Mouse (Mus musculus) midbrain, postnatal 0 days (tissue): ENCODE measurements around the gene Rpl18a. TPM values are rescaled to one million over a fixed set of nuclear protein-coding genes. Genes with fewer than 3 reads are reported as not detected.

Experiments used
- ATAC-seq: fragments of 200-750 bp; cut with Nextera tagmentation; 2 replicates; pipeline ENCODE4 v1.8.0; 2017; ENCODE audit warnings: moderate number of reproducible peaks, mild to moderate bottlenecking, moderate TSS enrichment, moderate library complexity; ENCODE audit not compliant: low FRiP score
- DNase-seq: peaks from one replicate; pipeline ENCODE4 v3.0.0-alpha.2; 2015; ENCODE audit warnings: low spot score
- H3K27ac ChIP-seq: fragments of 300-500 bp; sonication (generic); 2 replicates; pipeline ENCODE4 v1.5.1; 2014; ENCODE audit warnings: low read depth, mild to moderate bottlenecking, low read length, mixed read lengths
- H3K27me3 ChIP-seq: fragments of 300-500 bp; sonication (generic); 2 replicates; pipeline ENCODE4 v1.6.1; 2014; ENCODE audit warnings: low read length, control low read depth, mixed read lengths; ENCODE audit not compliant: insufficient read depth
- H3K36me3 ChIP-seq: fragments of 300-500 bp; sonication (generic); 2 replicates; pipeline ENCODE4 v1.6.1; 2014; ENCODE audit warnings: low read length, control low read depth, mixed read lengths; ENCODE audit not compliant: insufficient read depth
- H3K4me1 ChIP-seq: fragments of 300-500 bp; sonication (generic); 2 replicates; pipeline ENCODE4 v1.6.1; 2014; ENCODE audit warnings: mild to moderate bottlenecking, control low read depth, antibody characterized with exemption, low read length, mixed read lengths; ENCODE audit not compliant: insufficient read depth
- H3K4me2 ChIP-seq: fragments of 300-500 bp; sonication (generic); 2 replicates; pipeline ENCODE4 v1.6.1; 2014; ENCODE audit warnings: low read depth, mild to moderate bottlenecking, low read length, mixed read lengths; ENCODE audit not compliant: poor library complexity, severe bottlenecking
- H3K4me3 ChIP-seq: fragments of 300-500 bp; sonication (generic); 2 replicates; pipeline ENCODE4 v1.5.1; 2014; ENCODE audit warnings: low read depth, mild to moderate bottlenecking, low read length, moderate library complexity
- H3K9ac ChIP-seq: fragments of 300-500 bp; sonication (generic); replicated peaks from 2 replicates; pipeline ENCODE4 v1.6.1; 2014; ENCODE audit warnings: mild to moderate bottlenecking, low read length, moderate library complexity, mixed read lengths; ENCODE audit not compliant: poor library complexity, severe bottlenecking
- H3K9me3 ChIP-seq: fragments of 300-500 bp; sonication (generic); 2 replicates; pipeline ENCODE4 v1.6.1; 2016; ENCODE audit warnings: low read length, control low read depth
- CTCF ChIP-seq: IDR thresholded peaks from 2 replicates; pipeline ENCODE4 v1.5.1; 2016; ENCODE audit warnings: antibody characterized with exemption, mild to moderate bottlenecking
- WGBS: fragments of 180-500 bp; shearing (Covaris S2); extraction: QIAGEN DNeasy Blood & Tissue Kit; methylation state at CpG from one replicate; pipeline ENCODE4 v1.1.7; 2014; 5-methylcytosine and 5-hydroxymethylcytosine counted together
- polyA plus RNA-seq: library from polyadenylated mRNA; unstranded; fragments of >200 nt; fragmentation: Nextera tagmentation; extraction: Ambion mirVana; gene quantifications from 2 replicates; pipeline ENCODE4 v1.2.1, GENCODE M21; 2015
- total RNA-seq: library from RNA; depleted of rRNA; stranded (reverse); fragments of >200 nt; gene quantifications from 2 replicates; pipeline ENCODE4 v1.2.3, GENCODE M21; 2014

Rpl18a gene
- total and polyA plus RNA-seq, 2 experiments from 2014 or later = 1,819 to 2,285 TPM

GRCm38 (mm10) chr8:70868559-70869198 lies 28.5 kb downstream of the Rpl18a start:
- 17% methylated on average over 40 of the region's 40 CpGs for WGBS
- H3K4me3 ChIP-seq = no peak overlapping the region
- no peak for ATAC-seq
- H3K27me3 ChIP-seq = no peaks in the 10 kb centered on the region
- peak overlapping the region; percentile 60 for H3K27ac ChIP-seq
- peak overlapping the region; percentile 15; the same call in 1 of the 2 replicates for H3K4me2 ChIP-seq
- no peak for DNase-seq
- H3K36me3 ChIP-seq = peaks cover 9% of the 10 kb centered on the region; the same call in 1 of the 2 replicates
- H3K9me3 ChIP-seq = no peaks in the 10 kb centered on the region
- peak overlapping the region; percentile 24; the same call in 1 of the 2 replicates for H3K9ac ChIP-seq
- H3K4me1 ChIP-seq = peaks cover 10% of the 10 kb centered on the region
- TF ChIP-seq CTCF = peak; percentile 0

GRCm38 (mm10) chr8:70866566-70866965 lies 30.6 kb downstream of the Rpl18a start:
- no peak for TF ChIP-seq CTCF
- WGBS = 87% methylated on average over 7 of the region's 7 CpGs
- Histone ChIP-seq H3K9ac (no peak overlapping the region), H3K36me3 (peaks cover 9% of the 10 kb centered on the region; the same call in 1 of the 2 replicates), H3K4me1 (peaks cover 14% of the 10 kb centered on the region), H3K27ac (no peak overlapping the region), H3K4me3 (no peak overlapping the region), H3K9me3 (no peaks in the 10 kb centered on the region), H3K27me3 (no peaks in the 10 kb centered on the region), H3K4me2 (no peak overlapping the region)
- no peak for ATAC-seq
- no peak for DNase-seq

GRCm38 (mm10) chr8:70866001-70866520 lies 31.2 kb downstream of the Rpl18a start:
- ATAC-seq (peak; percentile 6), DNase-seq (no peak)
- H3K9me3 ChIP-seq = no peaks in the 10 kb centered on the region
- peak overlapping the region; percentile 97 for H3K4me2 ChIP-seq
- H3K36me3 ChIP-seq = peaks cover 9% of the 10 kb centered on the region; the same call in 1 of the 2 replicates
- peak overlapping the region; percentile 51 for H3K4me3 ChIP-seq
- H3K9ac ChIP-seq = peak overlapping the region; percentile 46
- TF ChIP-seq CTCF = peak; percentile 19; the same call in 1 of the 2 replicates
- WGBS = 4% methylated on average over 12 of the region's 12 CpGs
- H3K27ac ChIP-seq = peak overlapping the region; percentile 53
- H3K4me1 ChIP-seq = peaks cover 14% of the 10 kb centered on the region
- no peaks in the 10 kb centered on the region for H3K27me3 ChIP-seq

- Histone ChIP-seq H3K9ac (peak overlapping the region; percentile 37; the same call in 1 of the 2 replicates), H3K4me3 (peak overlapping the region; percentile 51), H3K27me3 (no peaks in the 10 kb centered on the region), H3K36me3 (peaks cover 9% of the 10 kb centered on the region; the same call in 1 of the 2 replicates), H3K27ac (peak overlapping the region; percentile 84), H3K4me2 (peak overlapping the region; percentile 97), H3K4me1 (peaks cover 14% of the 10 kb centered on the region), H3K9me3 (no peaks in the 10 kb centered on the region)
- WGBS = under 1% methylated on average over 46 of the region's 46 CpGs
- peak; percentile 100 for DNase-seq
- peak; percentile 87 for ATAC-seq
- peak; percentile 43 for TF ChIP-seq CTCF
These were observed 31.7 kb downstream of the Rpl18a start for GRCm38 (mm10) chr8:70865350-70866000.

- Histone ChIP-seq H3K27ac (peak overlapping the region; percentile 84), H3K4me2 (peak overlapping the region; percentile 97), H3K4me1 (peaks cover 14% of the 10 kb centered on the region), H3K9ac (peak overlapping the region; percentile 37; the same call in 1 of the 2 replicates), H3K4me3 (peak overlapping the region; percentile 51), H3K9me3 (no peaks in the 10 kb centered on the region), H3K27me3 (no peaks in the 10 kb centered on the region), H3K36me3 (peaks cover 9% of the 10 kb centered on the region; the same call in 1 of the 2 replicates)
- peak; percentile 17 for ATAC-seq
- DNase-seq = no peak
- WGBS = 2% methylated on average over 24 of the region's 24 CpGs
- TF ChIP-seq CTCF = no peak
These were observed 32.4 kb downstream of the Rpl18a start for GRCm38 (mm10) chr8:70864712-70865221.
